Mouse (Mus musculus): Measurements from ENCODE around the gene Ikzf3. TPM values are rescaled to one million over a fixed set of nuclear protein-coding genes. Genes with fewer than 3 reads are reported as not detected.

Gene Ikzf3
- polyA plus RNA-seq, 1 experiment from 2014 or later, result 0.20 TPM

DNA sequence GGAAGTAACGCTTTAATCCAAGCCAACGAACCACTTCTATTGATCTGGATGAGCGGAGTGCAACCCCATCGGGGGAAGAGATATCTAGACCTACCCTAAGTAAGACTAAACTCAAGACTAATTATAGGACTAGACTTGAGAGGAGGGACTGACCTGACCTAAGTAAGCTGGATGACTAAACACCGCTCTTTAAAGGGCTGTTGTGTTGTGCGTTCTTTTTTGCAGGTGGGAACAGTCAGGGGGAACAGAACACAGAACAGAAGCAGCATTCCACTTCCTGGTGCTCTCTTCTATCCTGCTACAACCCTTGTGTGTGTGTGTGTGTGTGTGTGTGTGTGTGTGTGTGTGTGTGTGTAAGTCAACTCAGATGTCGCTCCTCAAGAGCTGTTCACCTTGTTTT lies 54.3 kb downstream of the Ikzf3 start:
- Histone ChIP-seq H3K4me3 (ENCODE audit: low read depth, low read length) (no peak overlapping the region), H3K4me2 (replicated peaks; ENCODE audit: low read depth, low read length) (no peak overlapping the region), H3K9me3 (ENCODE audit: low read length) (no peaks in the 10 kb centered on the region), H3K27me3 (replicated peaks; ENCODE audit: insufficient read depth, low read length) (no peaks in the 10 kb centered on the region), H3K27ac (ENCODE audit: low read length) (no peak overlapping the region), H3K9ac (replicated peaks; ENCODE audit: low read depth) (no peak overlapping the region), H3K36me3 (ENCODE audit: insufficient read depth, low read length) (no peaks in the 10 kb centered on the region), H3K4me1 (ENCODE audit: insufficient read depth, low read depth, low read length) (no peaks in the 10 kb centered on the region)
- 83% methylated on average over 7 of the region's 7 CpGs for WGBS
- ATAC-seq, result no peak
- TF ChIP-seq EP300 (IDR thresholded peaks at IDR 0.05) (no peak), CTCF (IDR thresholded peaks at IDR 0.05) (no peak)
- DNase-seq (ENCODE audit: low spot score), result no peak

DNA sequence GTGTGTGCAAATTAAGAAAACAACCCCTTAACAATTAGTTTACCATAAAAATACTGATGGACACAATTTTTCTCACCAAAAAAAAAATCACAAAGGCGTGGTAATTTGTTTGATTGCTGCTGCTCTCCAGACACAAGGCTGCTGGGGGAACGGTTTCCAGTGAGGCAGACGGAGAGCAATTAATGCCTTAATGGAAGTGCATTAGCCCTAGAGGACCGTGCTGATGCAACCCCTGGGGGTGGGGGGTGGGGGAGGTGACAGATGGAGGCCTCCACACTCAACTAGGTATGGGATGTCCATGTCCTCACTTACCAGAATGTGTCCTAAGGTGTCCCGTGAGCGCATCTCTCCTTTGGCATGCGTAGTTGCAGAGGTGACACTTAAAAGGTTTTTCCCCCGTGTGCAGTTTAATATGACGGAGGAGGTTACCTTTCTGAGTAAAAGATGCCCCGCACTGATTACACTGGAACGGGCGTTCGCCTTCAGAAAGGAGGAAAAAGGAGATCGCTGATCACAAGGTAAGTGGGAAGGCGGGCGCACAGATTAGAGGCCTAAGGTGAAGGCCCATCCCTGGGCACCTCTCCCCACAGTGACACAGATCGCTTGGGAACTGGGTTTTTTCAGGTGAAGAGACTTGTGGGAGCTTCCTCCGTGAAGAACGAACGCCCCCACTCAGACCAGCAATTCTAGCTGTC lies 57.1 kb downstream of the Ikzf3 start:
- no peak for DNase-seq (ENCODE audit: low spot score)
- ATAC-seq, result no peak
- Histone ChIP-seq H3K4me2 (replicated peaks; ENCODE audit: low read depth, low read length) (no peak overlapping the region), H3K27me3 (replicated peaks; ENCODE audit: insufficient read depth, low read length) (no peaks in the 10 kb centered on the region), H3K27ac (ENCODE audit: low read length) (no peak overlapping the region), H3K4me3 (ENCODE audit: low read depth, low read length) (no peak overlapping the region), H3K9me3 (ENCODE audit: low read length) (no peaks in the 10 kb centered on the region), H3K4me1 (ENCODE audit: insufficient read depth, low read depth, low read length) (no peaks in the 10 kb centered on the region), H3K9ac (replicated peaks; ENCODE audit: low read depth) (no peak overlapping the region), H3K36me3 (ENCODE audit: insufficient read depth, low read length) (no peaks in the 10 kb centered on the region)
- no peak for TF ChIP-seq CTCF (IDR thresholded peaks at IDR 0.05)
- 73% methylated on average over 20 of the region's 20 CpGs for WGBS

GRCm38 (mm10) chr11:98487526-98488040 lies 58.2 kb downstream of the Ikzf3 start:
- Histone ChIP-seq H3K4me2 (replicated peaks; ENCODE audit: low read depth, low read length) (no peak overlapping the region), H3K36me3 (ENCODE audit: insufficient read depth, low read length) (no peaks in the 10 kb centered on the region), H3K9me3 (ENCODE audit: low read length) (no peaks in the 10 kb centered on the region), H3K4me3 (ENCODE audit: low read depth, low read length) (no peak overlapping the region), H3K4me1 (ENCODE audit: insufficient read depth, low read depth, low read length) (no peaks in the 10 kb centered on the region), H3K27me3 (replicated peaks; ENCODE audit: insufficient read depth, low read length) (no peaks in the 10 kb centered on the region), H3K9ac (replicated peaks; ENCODE audit: low read depth) (no peak overlapping the region), H3K27ac (ENCODE audit: low read length) (no peak overlapping the region)
- 74% methylated on average over 4 of the region's 5 CpGs for WGBS
- DNase-seq (ENCODE audit: low spot score) (no peak), ATAC-seq (no peak)
- TF ChIP-seq CTCF (IDR thresholded peaks at IDR 0.05) (no peak), EP300 (IDR thresholded peaks at IDR 0.05) (no peak)

- DNase-seq (ENCODE audit: low spot score) (no peak), ATAC-seq (no peak)
- H3K27ac ChIP-seq (ENCODE audit: low read length), result no peak overlapping the region
- no peaks in the 10 kb centered on the region for H3K4me1 ChIP-seq (ENCODE audit: insufficient read depth, low read depth, low read length)
- no peak overlapping the region for H3K4me3 ChIP-seq (ENCODE audit: low read depth, low read length)
- no peaks in the 10 kb centered on the region for H3K36me3 ChIP-seq (ENCODE audit: insufficient read depth, low read length)
- no peak overlapping the region for H3K4me2 ChIP-seq (replicated peaks; ENCODE audit: low read depth, low read length)
- H3K9me3 ChIP-seq (ENCODE audit: low read length), result no peaks in the 10 kb centered on the region
- TF ChIP-seq EP300 (IDR thresholded peaks at IDR 0.05) (no peak), CTCF (IDR thresholded peaks at IDR 0.05) (no peak)
- WGBS, result 84% methylated on average over 2 of the region's 2 CpGs
- no peak overlapping the region for H3K9ac ChIP-seq (replicated peaks; ENCODE audit: low read depth)
- H3K27me3 ChIP-seq (replicated peaks; ENCODE audit: insufficient read depth, low read length), result no peaks in the 10 kb centered on the region
Measured at GRCm38 (mm10) chr11:98485749-98486148, 60.1 kb downstream of the Ikzf3 start.

GRCm38 (mm10) chr11:98482067-98482466 lies 63.8 kb downstream of the Ikzf3 start:
- TF ChIP-seq CTCF (IDR thresholded peaks at IDR 0.05), result no peak
- no peak for TF ChIP-seq EP300 (IDR thresholded peaks at IDR 0.05)
- no peaks in the 10 kb centered on the region for H3K9me3 ChIP-seq (ENCODE audit: low read length)
- H3K4me3 ChIP-seq (ENCODE audit: low read depth, low read length), result no peak overlapping the region
- no peaks in the 10 kb centered on the region for H3K36me3 ChIP-seq (ENCODE audit: insufficient read depth, low read length)
- ATAC-seq (no peak), DNase-seq (ENCODE audit: low spot score) (no peak)
- no peak overlapping the region for H3K9ac ChIP-seq (replicated peaks; ENCODE audit: low read depth)
- no peaks in the 10 kb centered on the region for H3K4me1 ChIP-seq (ENCODE audit: insufficient read depth, low read depth, low read length)
- no peak overlapping the region for H3K27ac ChIP-seq (ENCODE audit: low read length)
- no peaks in the 10 kb centered on the region for H3K27me3 ChIP-seq (replicated peaks; ENCODE audit: insufficient read depth, low read length)
- whole genome bisulfite sequencing, result 71% methylated on average over 10 of the region's 10 CpGs
- no peak overlapping the region for H3K4me2 ChIP-seq (replicated peaks; ENCODE audit: low read depth, low read length)

DNA sequence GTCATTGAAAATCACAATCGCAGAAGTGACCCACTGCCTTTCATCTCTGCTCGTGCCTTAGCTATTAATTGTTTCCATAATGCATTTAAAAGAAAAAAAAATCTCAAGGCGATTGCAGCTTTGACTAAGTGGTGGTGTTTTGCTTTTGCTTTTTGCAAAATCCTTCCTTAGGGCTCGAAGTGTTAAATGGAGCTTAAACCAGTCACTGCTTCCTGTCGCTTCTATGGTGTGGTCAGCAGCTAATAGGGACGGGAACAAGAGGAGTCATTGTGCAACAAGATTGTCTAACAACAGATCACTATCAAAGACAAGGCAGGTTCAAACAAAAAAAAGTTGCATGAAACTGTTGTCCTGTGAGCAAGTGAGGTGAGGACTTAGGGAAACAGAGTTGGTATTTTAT lies 64.6 kb downstream of the Ikzf3 start:
- DNase-seq (ENCODE audit: low spot score) (no peak), ATAC-seq (no peak)
- Histone ChIP-seq H3K4me1 (ENCODE audit: insufficient read depth, low read depth, low read length) (no peaks in the 10 kb centered on the region), H3K4me3 (ENCODE audit: low read depth, low read length) (no peak overlapping the region), H3K4me2 (replicated peaks; ENCODE audit: low read depth, low read length) (no peak overlapping the region), H3K27me3 (replicated peaks; ENCODE audit: insufficient read depth, low read length) (no peaks in the 10 kb centered on the region), H3K36me3 (ENCODE audit: insufficient read depth, low read length) (no peaks in the 10 kb centered on the region), H3K9ac (replicated peaks; ENCODE audit: low read depth) (no peak overlapping the region), H3K9me3 (ENCODE audit: low read length) (no peaks in the 10 kb centered on the region), H3K27ac (ENCODE audit: low read length) (no peak overlapping the region)
- WGBS, result 52% methylated on average over 6 of the region's 6 CpGs
- TF ChIP-seq CTCF (IDR thresholded peaks at IDR 0.05), result no peak
- no peak for TF ChIP-seq EP300 (IDR thresholded peaks at IDR 0.05)

Measured in lung, postnatal 0 days (tissue).